Mouse (Mus musculus) mesoderm, embryonic 11.5 days (tissue): Measurements from ENCODE around the gene Pbp2.

Experiments used
- DNase-seq: peaks from one replicate; pipeline ENCODE4 v3.0.0-alpha.2; 2012; ENCODE audit warnings: low read depth, low spot score

Pbp2 gene

DNA sequence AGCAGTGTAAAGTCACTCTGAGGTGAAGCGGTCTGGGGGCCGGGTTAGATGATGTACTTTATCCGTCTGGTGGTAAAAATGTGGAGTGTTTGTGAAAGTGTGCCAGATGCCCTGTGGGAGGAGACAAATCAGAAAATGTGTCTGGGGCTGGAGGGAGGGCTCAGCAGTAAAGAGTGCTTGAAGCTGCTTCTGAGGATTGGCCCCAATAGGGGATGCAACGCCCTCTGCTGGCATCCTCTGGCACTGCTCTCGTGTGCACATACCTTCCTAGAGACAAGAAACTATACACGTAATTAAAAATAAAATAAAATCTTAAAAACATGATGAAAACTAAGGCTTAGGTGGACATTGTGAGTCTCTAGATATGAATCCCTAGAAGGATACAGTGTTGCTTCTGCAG lies 49.8 kb downstream of the Pbp2 start:
- no peak for DNase-seq
